Mouse (Mus musculus) hindbrain, embryonic 14.5 days (tissue): ENCODE measurements around the gene Arhgef17. TPM values are rescaled to one million over a fixed set of nuclear protein-coding genes. Genes with fewer than 3 reads are reported as not detected.

Source experiments
- ATAC-seq: fragments of 200-750 bp; cut with Nextera tagmentation; 2 replicates; pipeline ENCODE4 v1.8.0; 2017; ENCODE audit warnings: moderate number of reproducible peaks, mild to moderate bottlenecking, moderate TSS enrichment, moderate library complexity; ENCODE audit not compliant: low FRiP score
- DNase-seq: peaks from one replicate; pipeline ENCODE4 v3.0.0-alpha.2; 2015; ENCODE audit warnings: low spot score
- H3K27ac ChIP-seq: fragments of 300-500 bp; sonication (generic); 2 replicates; pipeline ENCODE4 v1.5.1; 2014; ENCODE audit warnings: mild to moderate bottlenecking, moderate library complexity
- H3K27me3 ChIP-seq: fragments of 300-500 bp; sonication (generic); 2 replicates; pipeline ENCODE4 v1.6.1; 2014; ENCODE audit warnings: mild to moderate bottlenecking, low read length, mixed read lengths; ENCODE audit not compliant: control insufficient read depth, insufficient read depth
- H3K36me3 ChIP-seq: fragments of 300-500 bp; sonication (generic); replicated peaks from 2 replicates; pipeline ENCODE4 v1.6.1; 2014; ENCODE audit not compliant: control insufficient read depth, insufficient read depth
- H3K4me1 ChIP-seq: fragments of 300-500 bp; sonication (generic); replicated peaks from 2 replicates; pipeline ENCODE4 v1.6.1; 2014; ENCODE audit warnings: antibody characterized with exemption, low read length, mixed read lengths; ENCODE audit not compliant: control insufficient read depth, insufficient read depth
- H3K4me2 ChIP-seq: fragments of 300-500 bp; sonication (generic); replicated peaks from 2 replicates; pipeline ENCODE4 v1.6.1; 2014; ENCODE audit warnings: mild to moderate bottlenecking, moderate library complexity
- H3K4me3 ChIP-seq: fragments of 300-500 bp; sonication (generic); replicated peaks from 2 replicates; pipeline ENCODE4 v1.5.1; 2014; ENCODE audit warnings: mild to moderate bottlenecking, low read length
- H3K9ac ChIP-seq: fragments of 300-500 bp; sonication (generic); 2 replicates; pipeline ENCODE4 v1.6.1; 2014
- H3K9me3 ChIP-seq: fragments of 300-500 bp; sonication (generic); 2 replicates; pipeline ENCODE4 v1.6.1; 2016; ENCODE audit warnings: low read length; ENCODE audit not compliant: control insufficient read depth
- WGBS: fragments of 180-500 bp; shearing (Covaris S2); extraction: QIAGEN DNeasy Blood & Tissue Kit; methylation state at CpG from one replicate; pipeline ENCODE4 v1.1.7; 2014; 5-methylcytosine and 5-hydroxymethylcytosine counted together
- polyA plus RNA-seq: library from polyadenylated mRNA; unstranded; fragments of >200 nt; fragmentation: Nextera tagmentation; extraction: Ambion mirVana; gene quantifications from 2 replicates; pipeline ENCODE4 v1.2.1, GENCODE M21; 2014

The Arhgef17 gene
- polyA plus RNA-seq, 1 experiment from 2014 or later = 15.5 TPM

DNA sequence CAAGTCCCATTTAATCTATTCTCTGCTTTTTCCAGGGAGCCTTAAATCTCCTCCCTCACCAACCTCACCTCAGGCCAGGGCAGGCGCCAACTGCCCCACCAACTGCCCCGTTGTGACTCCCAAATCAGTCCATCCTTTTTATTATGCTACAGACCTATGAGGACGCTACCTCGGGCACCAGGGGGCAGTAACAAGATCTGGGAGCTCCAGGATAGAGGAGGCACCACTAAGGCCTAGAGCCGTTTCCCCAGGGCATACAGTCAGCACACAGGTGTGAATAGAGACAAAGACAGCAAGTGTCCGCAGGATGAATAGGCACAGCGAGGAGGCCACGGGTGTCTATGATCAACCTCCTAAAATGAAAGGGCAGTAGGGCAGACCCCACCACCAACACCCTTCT, 23.3 kb downstream of the Arhgef17 start:
- no peak overlapping the region for H3K27ac ChIP-seq
- no peak overlapping the region for H3K4me2 ChIP-seq
- H3K27me3 ChIP-seq = no peaks in the 10 kb centered on the region
- ATAC-seq = no peak
- no peak overlapping the region for H3K4me3 ChIP-seq
- no peaks in the 10 kb centered on the region for H3K9me3 ChIP-seq
- H3K4me1 ChIP-seq = peaks cover 11% of the 10 kb centered on the region
- no peaks in the 10 kb centered on the region for H3K36me3 ChIP-seq
- 51% methylated on average over 8 of the region's 8 CpGs for WGBS
- H3K9ac ChIP-seq = no peak overlapping the region
- no peak for DNase-seq

DNA sequence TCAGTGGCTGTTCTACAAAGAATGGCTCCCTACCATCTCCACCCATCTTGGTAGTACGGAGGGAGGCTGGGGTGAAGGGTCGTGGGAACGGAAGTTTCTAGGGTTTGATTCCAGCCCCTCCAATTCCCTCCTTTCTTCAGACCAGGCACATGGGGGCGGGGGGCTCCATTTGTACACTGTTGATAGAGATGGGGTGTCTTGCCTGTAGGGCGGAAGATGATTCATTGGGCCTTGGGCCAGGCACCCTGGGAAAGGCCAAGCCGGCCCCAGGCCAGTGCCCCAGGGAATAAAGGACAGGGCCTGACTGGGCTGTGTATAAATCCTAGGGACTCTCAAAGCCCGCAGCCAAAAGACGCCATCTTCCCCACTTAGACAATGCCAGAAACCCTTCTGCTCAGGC, 23.8 kb downstream of the Arhgef17 start:
- no peak overlapping the region for H3K27ac ChIP-seq
- no peaks in the 10 kb centered on the region for H3K9me3 ChIP-seq
- ATAC-seq (no peak), DNase-seq (no peak)
- H3K27me3 ChIP-seq = no peaks in the 10 kb centered on the region
- H3K4me3 ChIP-seq = no peak overlapping the region
- H3K36me3 ChIP-seq = no peaks in the 10 kb centered on the region
- H3K4me1 ChIP-seq = peaks cover 11% of the 10 kb centered on the region
- 78% methylated on average over 8 of the region's 8 CpGs for WGBS
- no peak overlapping the region; the same call in 1 of the 2 replicates for H3K9ac ChIP-seq
- no peak overlapping the region for H3K4me2 ChIP-seq

DNA sequence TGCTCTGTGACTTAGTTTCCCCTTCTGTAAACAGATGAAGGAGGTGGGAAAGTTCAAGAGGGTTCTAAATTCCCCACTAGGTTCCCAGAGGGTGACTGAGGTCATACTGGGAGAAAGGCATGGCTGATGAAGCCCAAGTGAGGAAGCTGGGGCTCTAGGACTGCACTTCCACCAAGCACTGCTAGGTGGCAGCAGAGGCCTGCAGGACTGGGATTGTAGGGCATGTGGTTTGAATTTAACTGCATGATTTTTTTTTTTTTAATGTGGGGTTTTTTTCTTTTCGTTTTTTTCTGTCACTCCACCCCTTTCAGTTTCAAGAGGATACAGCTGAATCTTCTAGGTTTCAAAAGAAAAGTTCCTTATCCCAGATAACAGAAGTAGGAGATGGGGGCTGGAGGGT, 24.7 kb downstream of the Arhgef17 start:
- no peak overlapping the region for H3K27ac ChIP-seq
- no peaks in the 10 kb centered on the region for H3K9me3 ChIP-seq
- H3K4me2 ChIP-seq = no peak overlapping the region
- H3K36me3 ChIP-seq = no peaks in the 10 kb centered on the region
- no peaks in the 10 kb centered on the region for H3K27me3 ChIP-seq
- DNase-seq = peak; percentile 88
- H3K9ac ChIP-seq = no peak overlapping the region; the same call in 1 of the 2 replicates
- H3K4me1 ChIP-seq = peaks cover 11% of the 10 kb centered on the region
- no peak overlapping the region for H3K4me3 ChIP-seq
- 0% methylated on average over 1 of the region's 1 CpGs for WGBS
- no peak for ATAC-seq

DNA sequence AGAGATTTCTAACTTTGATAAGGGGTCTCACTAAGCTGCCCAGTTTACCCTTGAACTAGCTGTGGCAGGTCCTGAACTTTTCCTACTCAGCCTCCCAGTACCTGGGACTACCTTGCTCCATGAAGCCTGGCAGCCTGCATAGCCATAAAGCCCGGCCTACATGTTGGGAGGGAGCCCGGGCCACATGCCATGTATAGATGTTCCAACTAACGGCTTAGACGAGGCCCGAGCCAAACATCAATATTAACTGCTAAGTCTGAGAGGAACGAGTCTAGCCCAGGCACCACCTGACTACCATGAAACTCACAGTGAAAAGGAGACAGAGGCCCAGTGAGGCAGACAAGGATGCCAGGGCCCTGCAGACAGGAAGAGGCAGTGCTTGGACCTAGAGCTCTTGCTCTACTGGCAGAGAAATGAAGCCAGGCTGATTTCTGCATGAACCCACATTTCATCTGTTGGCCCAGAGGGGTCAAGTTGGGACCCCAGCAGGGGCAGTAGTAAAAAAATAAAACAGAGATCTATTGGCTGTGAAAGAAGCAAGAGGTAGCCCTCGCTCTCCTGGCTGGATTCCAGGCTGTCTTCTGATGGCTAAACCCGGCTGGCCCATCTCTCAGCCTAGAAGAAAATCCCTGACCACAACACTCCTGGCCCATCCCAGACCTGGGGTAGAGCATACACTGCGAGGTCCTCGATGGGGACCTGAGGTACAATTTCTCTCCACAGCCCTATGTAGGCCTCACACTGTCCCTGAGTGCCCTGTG, 25.7 kb downstream of the Arhgef17 start:
- H3K9me3 ChIP-seq = no peaks in the 10 kb centered on the region
- H3K9ac ChIP-seq = no peak overlapping the region
- no peaks in the 10 kb centered on the region for H3K27me3 ChIP-seq
- H3K4me2 ChIP-seq = no peak overlapping the region
- DNase-seq (no peak), ATAC-seq (no peak)
- H3K4me1 ChIP-seq = peaks cover 4% of the 10 kb centered on the region
- no peak overlapping the region for H3K27ac ChIP-seq
- no peak overlapping the region for H3K4me3 ChIP-seq
- 89% methylated on average over 10 of the region's 10 CpGs for WGBS
- no peaks in the 10 kb centered on the region for H3K36me3 ChIP-seq

DNA sequence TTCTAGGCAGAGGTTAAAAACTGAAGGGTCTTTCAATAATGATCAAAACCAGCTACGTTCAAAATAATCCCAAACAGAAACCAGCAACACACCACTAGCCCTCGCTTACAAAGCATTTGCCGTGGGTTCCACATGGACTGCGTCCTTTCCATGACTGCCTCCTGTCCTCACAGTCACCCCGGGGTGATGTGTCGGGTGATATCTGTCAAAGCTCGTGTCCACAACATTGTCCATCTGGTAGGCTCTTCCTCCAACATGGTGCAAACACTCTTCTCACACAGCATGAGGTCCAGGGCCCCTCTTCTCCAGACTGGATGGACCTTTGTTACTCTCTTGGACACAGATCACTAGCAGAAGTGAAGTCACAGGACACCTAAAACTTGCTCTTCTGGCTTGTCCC, 26.9 kb downstream of the Arhgef17 start:
- WGBS = 91% methylated on average over 7 of the region's 7 CpGs

DNA sequence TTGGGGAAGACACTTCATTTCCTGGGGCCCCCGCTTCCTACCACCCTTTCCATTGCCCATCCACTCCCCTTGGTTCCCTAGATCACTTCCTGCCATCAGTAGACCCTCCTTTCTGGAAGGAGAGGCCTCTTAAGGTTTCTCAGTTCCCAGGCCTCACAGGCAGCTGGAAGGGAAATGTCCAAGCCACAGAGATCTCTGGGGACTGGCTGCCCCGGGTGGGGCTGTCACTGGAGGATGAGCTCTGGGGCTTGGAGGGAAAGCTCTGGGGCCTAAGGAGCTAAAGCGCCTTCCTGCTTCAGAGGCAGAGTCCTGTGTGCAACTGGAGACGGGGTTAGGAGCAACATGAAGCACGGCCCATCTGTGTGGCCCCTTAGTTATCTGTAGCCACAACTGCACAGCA, 27.3 kb downstream of the Arhgef17 start:
- H3K27me3 ChIP-seq = no peaks in the 10 kb centered on the region
- no peak for ATAC-seq
- H3K9me3 ChIP-seq = no peaks in the 10 kb centered on the region
- 88% methylated on average over 5 of the region's 5 CpGs for WGBS
- no peak overlapping the region for H3K4me2 ChIP-seq
- no peaks in the 10 kb centered on the region for H3K4me1 ChIP-seq
- DNase-seq = no peak
- no peak overlapping the region for H3K27ac ChIP-seq
- no peaks in the 10 kb centered on the region for H3K36me3 ChIP-seq
- H3K9ac ChIP-seq = no peak overlapping the region
- no peak overlapping the region for H3K4me3 ChIP-seq

More for the DNA sequence above, 26.9 kb downstream of the Arhgef17 start:
- H3K4me3 ChIP-seq = no peak overlapping the region
- H3K4me2 ChIP-seq = no peak overlapping the region
- H3K4me1 ChIP-seq = no peaks in the 10 kb centered on the region
- no peak for ATAC-seq
- H3K9me3 ChIP-seq = no peaks in the 10 kb centered on the region
- DNase-seq = no peak
- no peak overlapping the region for H3K9ac ChIP-seq
- H3K36me3 ChIP-seq = no peaks in the 10 kb centered on the region
- H3K27ac ChIP-seq = no peak overlapping the region
- H3K27me3 ChIP-seq = no peaks in the 10 kb centered on the region

DNA sequence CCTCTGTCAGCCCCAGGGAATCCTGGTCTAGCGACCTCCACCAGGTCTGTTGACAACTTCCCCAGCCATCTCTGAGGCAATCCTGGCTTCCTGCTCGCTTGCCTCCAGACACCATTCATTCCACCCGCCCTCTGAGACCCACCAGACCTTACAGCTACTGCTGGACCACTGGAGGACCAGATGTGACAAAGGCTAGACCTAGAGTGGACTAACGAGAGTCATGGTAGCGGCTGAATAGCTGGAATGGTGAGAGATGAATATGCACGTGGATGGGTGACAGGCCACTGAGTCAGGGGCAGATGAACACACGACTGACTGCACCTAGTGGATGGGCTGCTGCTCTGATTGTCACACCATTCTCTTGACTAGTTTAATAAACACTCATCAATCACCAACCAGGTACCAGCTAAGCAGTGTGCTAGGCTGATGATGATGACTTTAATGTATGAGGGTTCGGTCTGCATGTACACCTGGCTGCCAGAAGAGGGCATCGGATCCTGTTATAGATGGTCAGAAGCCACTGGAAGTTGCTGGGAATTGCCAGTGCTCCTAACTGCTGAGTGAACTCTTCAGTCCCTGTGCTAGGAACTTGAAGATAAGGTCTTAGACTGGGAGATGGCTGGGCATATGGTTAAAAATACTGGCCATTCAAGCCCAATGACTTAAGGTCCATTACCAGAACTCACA, 29.3 kb downstream of the Arhgef17 start:
- no peak for ATAC-seq
- DNase-seq = no peak
- WGBS = 78% methylated on average over 9 of the region's 9 CpGs

DNA sequence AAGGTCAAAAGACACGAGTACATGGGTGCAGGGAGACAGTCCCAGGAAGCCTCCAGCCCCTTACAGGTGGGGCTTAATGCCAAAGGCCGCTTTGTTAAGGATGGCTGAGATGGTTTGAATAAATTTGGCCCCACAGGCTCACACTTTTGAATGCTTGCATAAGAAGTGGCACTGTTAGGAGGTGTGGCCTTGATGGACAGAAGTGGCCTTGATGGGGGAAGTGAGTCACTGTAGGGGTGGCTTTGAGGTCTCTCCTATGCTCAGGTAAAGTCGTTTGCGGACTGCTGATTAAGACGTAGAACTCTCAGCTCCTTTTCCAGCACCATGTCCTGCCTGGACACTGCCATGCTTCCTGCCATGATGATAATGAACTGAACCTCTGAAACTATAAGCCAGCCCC, 34.1 kb downstream of the Arhgef17 start:
- no peak for ATAC-seq
- 81% methylated on average over 5 of the region's 5 CpGs for WGBS
- no peak overlapping the region for H3K4me3 ChIP-seq

More for the DNA sequence above, 29.3 kb downstream of the Arhgef17 start:
- H3K4me2 ChIP-seq = no peak overlapping the region
- no peaks in the 10 kb centered on the region for H3K27me3 ChIP-seq
- H3K4me1 ChIP-seq = no peaks in the 10 kb centered on the region
- H3K36me3 ChIP-seq = no peaks in the 10 kb centered on the region
- no peak overlapping the region for H3K9ac ChIP-seq
- no peak overlapping the region for H3K27ac ChIP-seq
- H3K4me3 ChIP-seq = no peak overlapping the region
- no peaks in the 10 kb centered on the region for H3K9me3 ChIP-seq

DNA sequence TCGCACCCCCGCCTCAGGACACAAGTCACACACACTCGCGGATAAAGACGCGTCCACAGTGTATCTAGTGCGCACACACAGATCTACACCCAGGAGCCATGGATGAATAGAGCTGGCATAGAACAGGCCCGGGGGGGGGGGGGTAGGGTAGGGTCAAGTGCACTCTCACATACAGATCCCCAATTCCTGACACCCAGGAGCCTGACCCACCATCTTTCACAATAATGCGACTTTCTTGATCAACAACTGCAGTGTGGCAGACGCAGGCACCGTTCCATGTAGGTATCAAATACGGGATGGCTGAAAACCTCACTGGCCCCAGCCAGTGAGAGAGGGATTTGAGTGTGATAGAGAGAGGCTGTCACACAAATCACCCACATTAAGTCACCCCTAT, 37.1 kb downstream of the Arhgef17 start:
- H3K4me1 ChIP-seq = peaks cover 27% of the 10 kb centered on the region
- H3K4me2 ChIP-seq = peak overlapping the region; percentile 96
- H3K27me3 ChIP-seq = no peaks in the 10 kb centered on the region
- 6% methylated on average over 12 of the region's 12 CpGs for WGBS
- peak overlapping the region; percentile 56 for H3K4me3 ChIP-seq
- ATAC-seq = no peak; the same call in 1 of the 2 replicates
- H3K9ac ChIP-seq = peak overlapping the region; percentile 86
- H3K9me3 ChIP-seq = no peaks in the 10 kb centered on the region
- 0 out of 2 replicates have a peak, but pooled peaks cover 5% of the 10 kb centered on the region for H3K36me3 ChIP-seq
- DNase-seq = no peak
- 0 out of 2 replicates have a peak overlapping the region, but pooled peaks have one; percentile 53 for H3K27ac ChIP-seq

More for the DNA sequence above, 34.1 kb downstream of the Arhgef17 start:
- no peaks in the 10 kb centered on the region for H3K9me3 ChIP-seq
- no peak overlapping the region for H3K9ac ChIP-seq
- H3K36me3 ChIP-seq = no peaks in the 10 kb centered on the region
- no peak for DNase-seq
- no peak overlapping the region for H3K27ac ChIP-seq
- peaks cover 27% of the 10 kb centered on the region for H3K4me1 ChIP-seq
- no peak overlapping the region for H3K4me2 ChIP-seq
- H3K27me3 ChIP-seq = no peaks in the 10 kb centered on the region
